19 mouse cellular contexts compared by ENCODE assay signal in the genomic region with DNA sequence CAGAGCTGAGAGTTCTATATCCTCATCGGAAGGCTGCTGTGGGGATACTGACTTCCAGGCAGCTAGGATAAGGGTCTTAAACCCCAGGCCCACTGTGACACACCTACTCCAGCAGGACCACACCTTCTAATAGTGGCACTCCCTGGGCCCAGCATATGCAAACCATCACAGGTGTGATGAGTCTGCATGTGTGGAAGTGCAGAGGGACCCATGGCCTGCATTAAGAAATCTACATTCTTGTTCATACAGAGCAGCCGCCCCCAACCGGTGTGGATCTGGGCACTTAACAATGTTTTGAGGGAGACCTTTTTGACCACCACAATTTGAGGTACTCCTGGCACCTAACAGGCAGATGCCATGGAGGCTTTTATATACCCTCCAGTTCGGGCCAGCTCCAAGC. TPM values are rescaled to one million over a fixed set of nuclear protein-coding genes. Genes with fewer than 3 reads are reported as not detected.
DNase-seq lines count a peak whose midpoint lies in the region.
"Had no signal": no experiment of that assay in that cellular context is flagged by ENCODE, and none has a peak within 500 bp of the region (broad histone marks: within the 10 kb centered on the region; RNA-seq: fewer than 3 reads in every experiment).

No protein-coding gene starts in this region.

- DNase-seq in heart, adult 11 months = peak; percentile 84
- DNase-seq in heart, adult 8-10 months (ENCODE audit: low spot score) = no peak
- DNase-seq in heart, embryonic 10.5 days (ENCODE audit: low spot score) = peak; percentile 54
- DNase-seq in heart, postnatal 25 days (ENCODE audit: low spot score) = no peak
- DNase-seq in testis, postnatal 10 days (ENCODE audit: low spot score) = peak; percentile 25
- DNase-seq in testis, postnatal 14 days (ENCODE audit: low spot score) = no peak
- DNase-seq: adrenal gland, adult 2 months; adrenal gland, adult 8-10 months; adrenal gland, postnatal 10 days; adrenal gland, postnatal 14 days; adrenal gland, postnatal 25 days; adrenal gland, postnatal 36 days; B cell, adult 2 months; cerebellum, adult 11 months; cerebellum, adult 11-12 months; cerebellum, adult 18-20 months had no signal

- H3K9me3 ChIP-seq in heart, embryonic 10.5 days = no peaks in the 10 kb centered on the region
- H3K9me3 ChIP-seq: G1E had no signal

- H3K4me3 ChIP-seq in heart, embryonic 10.5 days = no peak overlapping the region

- peaks cover 17% of the 10 kb centered on the region for H3K4me1 ChIP-seq in heart, embryonic 10.5 days

- H3K27ac ChIP-seq in heart, embryonic 10.5 days = no peak overlapping the region

- 88% methylated on average over 4 of the region's 4 CpGs for WGBS in heart, embryonic 10.5 days

- intact Hi-C loops in heart, postnatal 25 days (cut with DNase I) = no loop called here

- H3K36me3 ChIP-seq in heart, embryonic 10.5 days = no peaks in the 10 kb centered on the region
- H3K36me3 ChIP-seq: G1E had no signal

- H3K27me3 ChIP-seq in heart, embryonic 10.5 days (ENCODE audit: insufficient read depth, poor library complexity, severe bottlenecking) = no peaks in the 10 kb centered on the region
- H3K27me3 ChIP-seq: CH12.LX, Patski had no signal

RNA-seq across cellular contexts. Expression of gene Nod1, which starts 40.8 kb away (rescaled TPM):
- total RNA-seq in heart, adult 8-10 months (2022) = 10 to 100 TPM; 17.8 to 19.7 (median 19.4) TPM
- 3.6 and 3.8 TPM in 2 replicates for polyA plus RNA-seq in heart, embryonic 10.5 days (2016; fragmentation: Nextera tagmentation; extraction: Ambion mirVana)
- 10 to 100 TPM; 17.1 to 19.6 TPM for total RNA-seq in heart, postnatal 25 days (2021)

Comparison
In these comparisons a context has a peak if more than half of its experiments do, and no peak if none do; other contexts are left out.
1. DNase-seq: peak in heart, adult 11 months (single experiment), heart, embryonic 10.5 days (single experiment) and testis, postnatal 10 days (single experiment); none in heart, adult 8-10 months (single experiment), heart, postnatal 25 days (single experiment) and testis, postnatal 14 days (single experiment).